In the genomic region with DNA sequence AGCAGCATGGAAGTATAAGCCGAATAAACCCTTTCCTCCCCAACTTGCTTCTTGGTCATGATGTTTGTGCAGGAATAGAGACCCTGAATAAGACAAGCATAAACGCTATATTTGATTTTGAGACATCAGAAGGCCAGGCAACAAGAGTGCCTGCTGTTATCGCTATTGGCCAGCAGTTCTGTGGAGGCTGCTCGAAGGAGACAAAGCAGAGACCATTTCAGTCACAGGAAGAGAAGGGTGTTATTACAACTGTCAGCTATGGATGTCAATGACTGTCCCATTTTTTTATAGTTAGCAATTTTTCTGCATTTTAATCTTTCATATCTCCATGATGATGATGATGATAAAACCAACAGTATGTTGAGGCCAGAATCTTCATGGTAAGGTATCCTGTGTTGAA, we compare ENCODE assay signal across 19 mouse cellular contexts. TPM values are rescaled to one million over a fixed set of nuclear protein-coding genes. Genes with fewer than 3 reads are reported as not detected.
A peak's percentile ranks its signal among the peaks of the same experiment; 100 is the strongest.
DNase-seq lines count a peak whose midpoint lies in the region; ATAC-seq and TF ChIP-seq lines count a peak whose summit lies in the region.
"Had no signal": no experiment of that assay in that cellular context is flagged by ENCODE, and none has a peak within 500 bp of the region (broad histone marks: within the 10 kb centered on the region; RNA-seq: fewer than 3 reads in every experiment).

No protein-coding gene starts in this region.

- H3K9ac ChIP-seq in liver, embryonic 11.5 days (ENCODE audit: low read depth, low read length): no peak overlapping the region; the same call in 1 of the 2 replicates
- no peak overlapping the region for H3K9ac ChIP-seq in liver, postnatal 0 days (replicated peaks)
- H3K9ac ChIP-seq in liver, embryonic 15.5 days: no peak overlapping the region
- H3K9ac ChIP-seq: embryonic facial prominence, embryonic 15.5 days; forebrain, embryonic 15.5 days; heart, embryonic 12.5 days; hindbrain, embryonic 12.5 days had no signal

- DNase-seq in liver, embryonic 11.5 days (ENCODE audit: low spot score): peak; percentile 15
- no peak for DNase-seq in liver, postnatal 0 days
- DNase-seq in c-Kit-positive CD71-positive TER-119-positive erythroid progenitor cells, embryonic 14.5 days (ENCODE audit: low spot score): no peak
- DNase-seq in testis, postnatal 10 days (ENCODE audit: low spot score): no peak
- DNase-seq: adrenal gland, adult 2 months; cerebellum, adult 11 months; cerebellum, adult 8-10 months; gastrocnemius, postnatal 10 days; heart, postnatal 36 days had no signal

- ATAC-seq in liver, embryonic 11.5 days (replicated peaks; ENCODE audit: low FRiP score): peak; percentile 36; the same call in 1 of the 2 replicates
- ATAC-seq in liver, postnatal 0 days: no peak
- ATAC-seq in erythroid progenitor cell, adult 5-6 weeks (replicated peaks; ENCODE audit: low FRiP score, poor library complexity, severe bottlenecking): 0 out of 2 replicates have a peak, but pooled peaks have one; percentile 53
- peak; percentile 57; the same call in 1 of the 2 replicates for ATAC-seq in liver, embryonic 15.5 days (ENCODE audit: insufficient read depth)
- ATAC-seq: forebrain, embryonic 15.5 days; hindbrain, embryonic 16.5 days had no signal

- peaks cover 10% of the 10 kb centered on the region for H3K4me1 ChIP-seq in liver, embryonic 11.5 days (replicated peaks; ENCODE audit: control insufficient read depth, insufficient read depth, low read length)
- no peaks in the 10 kb centered on the region for H3K4me1 ChIP-seq in liver, postnatal 0 days (ENCODE audit: insufficient read depth)
- peaks cover 16% of the 10 kb centered on the region for H3K4me1 ChIP-seq in liver, embryonic 15.5 days (replicated peaks)
- H3K4me1 ChIP-seq: embryonic facial prominence, embryonic 15.5 days; forebrain, embryonic 15.5 days had no signal

- TF ChIP-seq EP300 in liver, postnatal 0 days (IDR thresholded peaks at IDR 0.05; ENCODE audit: low read depth): no peak

- H3K4me3 ChIP-seq in liver, embryonic 11.5 days (ENCODE audit: low read depth, low read length): no peak overlapping the region
- H3K4me3 ChIP-seq in liver, postnatal 0 days (ENCODE audit: low read depth, low read length): no peak overlapping the region
- H3K4me3 ChIP-seq in liver, embryonic 15.5 days (replicated peaks): no peak overlapping the region
- H3K4me3 ChIP-seq: embryonic facial prominence, embryonic 15.5 days; erythroblast, embryonic 14.5 days; forebrain, embryonic 15.5 days; heart, adult 2 months; heart, embryonic 12.5 days; hindbrain, embryonic 12.5 days had no signal

- no peaks in the 10 kb centered on the region for H3K9me3 ChIP-seq in liver, embryonic 11.5 days (ENCODE audit: control insufficient read depth, low read length)
- H3K9me3 ChIP-seq in liver, postnatal 0 days (ENCODE audit: low read length): no peaks in the 10 kb centered on the region
- no peaks in the 10 kb centered on the region for H3K9me3 ChIP-seq in liver, embryonic 15.5 days (replicated peaks)
- H3K9me3 ChIP-seq: embryonic facial prominence, embryonic 15.5 days; forebrain, embryonic 15.5 days; hindbrain, embryonic 12.5 days had no signal

- no peak overlapping the region for H3K27ac ChIP-seq in liver, embryonic 11.5 days (ENCODE audit: low read depth, low read length)
- H3K27ac ChIP-seq in liver, postnatal 0 days (ENCODE audit: low read depth): no peak overlapping the region
- peak overlapping the region; percentile 39 for H3K27ac ChIP-seq in liver, embryonic 15.5 days (replicated peaks)
- H3K27ac ChIP-seq: embryonic facial prominence, embryonic 15.5 days; forebrain, embryonic 15.5 days; heart, adult 2 months; hindbrain, embryonic 12.5 days had no signal

- no peaks in the 10 kb centered on the region for H3K27me3 ChIP-seq in liver, embryonic 11.5 days (replicated peaks; ENCODE audit: control insufficient read depth, insufficient read depth, low read length)
- H3K27me3 ChIP-seq in liver, postnatal 0 days (ENCODE audit: insufficient read depth, low read length): no peaks in the 10 kb centered on the region
- H3K27me3 ChIP-seq in liver, embryonic 15.5 days: no peaks in the 10 kb centered on the region
- H3K27me3 ChIP-seq: CH12.LX; embryonic facial prominence, embryonic 15.5 days; forebrain, embryonic 15.5 days; heart, embryonic 12.5 days; hindbrain, embryonic 12.5 days had no signal

- no peaks in the 10 kb centered on the region for H3K36me3 ChIP-seq in liver, embryonic 11.5 days (ENCODE audit: control insufficient read depth, insufficient read depth, low read length)
- H3K36me3 ChIP-seq in liver, postnatal 0 days (replicated peaks; ENCODE audit: insufficient read depth, low read length): no peaks in the 10 kb centered on the region
- no peaks in the 10 kb centered on the region for H3K36me3 ChIP-seq in liver, embryonic 15.5 days (replicated peaks)
- H3K36me3 ChIP-seq: embryonic facial prominence, embryonic 15.5 days; forebrain, embryonic 15.5 days; heart, embryonic 12.5 days; hindbrain, embryonic 12.5 days had no signal

- TF ChIP-seq CTCF in liver, postnatal 0 days (IDR thresholded peaks at IDR 0.05; ENCODE audit: low read depth): no peak

- 74% methylated on average over 4 of the region's 4 CpGs for WGBS in liver, embryonic 11.5 days
- 60% methylated on average over 4 of the region's 4 CpGs for WGBS in liver, postnatal 0 days (ENCODE audit: insufficient replicate concordance)
- WGBS in liver, embryonic 15.5 days (ENCODE audit: insufficient replicate concordance): 54% methylated on average over 4 of the region's 4 CpGs

- H3K4me2 ChIP-seq in liver, embryonic 11.5 days: no peak overlapping the region
- no peak overlapping the region for H3K4me2 ChIP-seq in liver, postnatal 0 days (ENCODE audit: low read depth, low read length)
- H3K4me2 ChIP-seq in liver, embryonic 15.5 days: no peak overlapping the region
- H3K4me2 ChIP-seq: embryonic facial prominence, embryonic 15.5 days; forebrain, embryonic 15.5 days; heart, embryonic 12.5 days; hindbrain, embryonic 12.5 days had no signal

RNA-seq across cellular contexts. Expression of a gene that starts 22.7 kb away (rescaled TPM):
- 7.1 and 7.9 TPM in 2 replicates for polyA plus RNA-seq in liver, embryonic 11.5 days (2014; fragmentation: Nextera tagmentation; extraction: Ambion mirVana)
- 7.4 and 7.9 TPM in 2 replicates for polyA plus RNA-seq in liver, postnatal 0 days (2015; fragmentation: Nextera tagmentation; extraction: Ambion mirVana)
- 4.6 and 9.4 TPM in 2 replicates for total RNA-seq in erythroid progenitor cell, adult 5-6 weeks (2015; ENCODE audit: low replicate concordance)
- 28.5 and 37.6 TPM in 2 replicates for total RNA-seq in erythroid progenitor cell, adult 5-6 weeks (2017; ENCODE audit: low replicate concordance)
- 10.3 and 12.0 TPM in 2 replicates for polyA plus RNA-seq in liver, embryonic 15.5 days (2015; fragmentation: Nextera tagmentation; extraction: Ambion mirVana)

RNA-seq across cellular contexts. Expression of a gene that starts 23.4 kb away (rescaled TPM):
- polyA plus RNA-seq in liver, embryonic 11.5 days (2014; fragmentation: Nextera tagmentation; extraction: Ambion mirVana): 17.4 and 18.5 TPM in 2 replicates
- polyA plus RNA-seq in liver, postnatal 0 days (2015; fragmentation: Nextera tagmentation; extraction: Ambion mirVana): 11.3 and 12.5 TPM in 2 replicates
- total RNA-seq in erythroid progenitor cell, adult 5-6 weeks (2015; ENCODE audit: low replicate concordance): 9.0 and 32.3 TPM in 2 replicates
- total RNA-seq in erythroid progenitor cell, adult 5-6 weeks (2017; ENCODE audit: low replicate concordance): 8.2 and 34.4 TPM in 2 replicates
- 12.6 and 14.1 TPM in 2 replicates for polyA plus RNA-seq in liver, embryonic 15.5 days (2015; fragmentation: Nextera tagmentation; extraction: Ambion mirVana)
